Mouse (Mus musculus) Patski (cell line): Measurements from ENCODE around the gene Cpsf4l. TPM values are rescaled to one million over a fixed set of nuclear protein-coding genes. Genes with fewer than 3 reads are reported as not detected.

Experiments used
- ATAC-seq: fragments of 100-300 bp; one replicate; pipeline ENCODE4 v1.8.0; 2021
- CTCF ChIA-PET: fragments of 350-600 bp; sonication (Branson Sonifier 250); formaldehyde crosslinking; loops from one replicate; lab custom pipeline; 2022; ENCODE audit warnings: inconsistent platforms; lab: Charles Lee
- POLR2A ChIA-PET: fragments of 350-600 bp; sonication (Branson Sonifier 250); formaldehyde crosslinking; loops from one replicate; lab custom pipeline; 2022; ENCODE audit warnings: antibody characterized with exemption, inconsistent platforms; lab: Charles Lee
- DNase-seq: peaks from one replicate; pipeline ENCODE4 v3.0.0-alpha.2; 2011; ENCODE audit warnings: low read depth, low spot score
- H3K27me3 ChIP-seq: fragments of 371-371 bp; one replicate; pipeline ENCODE4 v1.5.1; 2021
- CTCF ChIP-seq: fragments of 100-300 bp; IDR thresholded peaks from one replicate; pipeline ENCODE4 v1.5.1; 2021
- in situ Hi-C: fragments of 300-500 bp; cut with MboI; formaldehyde crosslinking; loops from 3 replicates; pipeline ENCODE4 v1.11.1; 2018; ENCODE audit warnings: low pct_unique_long_range_greater_than_20kb, mixed read lengths
- polyA plus RNA-seq: library from polyadenylated mRNA; unstranded; gene quantifications from one replicate; pipeline ENCODE4 v1.2.3, GENCODE M21; 2021

Gene Cpsf4l
- polyA plus RNA-seq, 1 experiment from 2014 or later, result 0.27 TPM

DNA sequence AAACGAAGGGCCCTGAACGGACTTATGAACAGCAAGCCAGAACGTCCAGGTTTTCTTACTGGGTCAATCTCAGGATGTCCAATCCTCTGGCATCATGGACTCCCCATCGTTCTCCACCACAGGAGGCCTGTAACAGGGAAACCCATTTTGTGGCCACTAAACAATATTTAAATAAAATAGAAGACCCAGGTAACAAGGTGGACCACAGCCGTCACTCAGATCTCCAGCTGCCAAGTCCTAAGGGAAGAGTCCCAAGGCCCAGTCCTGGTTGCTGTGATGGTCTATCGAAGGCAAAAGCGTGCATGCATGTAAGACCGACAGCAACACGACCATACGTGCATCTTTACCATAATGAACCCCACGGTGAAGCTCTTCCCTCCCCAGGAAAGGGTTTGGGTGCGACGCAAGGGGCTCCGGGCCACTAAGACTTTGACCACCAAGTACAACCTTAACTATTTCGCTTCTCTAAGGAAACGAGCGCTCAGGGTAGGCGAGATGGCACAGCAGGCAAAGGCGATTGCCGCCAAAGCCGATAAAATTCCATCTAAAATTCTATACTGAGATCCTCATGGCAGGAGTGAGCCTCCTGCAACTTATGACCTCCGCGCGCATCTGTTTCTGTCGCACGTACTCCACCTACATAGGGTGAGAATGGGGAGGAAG, 61.0 kb downstream of the Cpsf4l start, which contains the start of gene Cog1:
TSS of gene Cog1 (plus strand) at position 480 of the 663 bp plus-strand sequence.
- H3K27me3 ChIP-seq, result no peaks in the 10 kb centered on the region
- ATAC-seq, result no peak
- DNase-seq, result no peak
- in situ Hi-C loops, result loop anchor here (25.0 kb wide), 2 partner anchors 837 to 1487 kb away; no protein-coding TSS in a partner anchor
- no peak for TF ChIP-seq CTCF
- CTCF ChIA-PET, result interaction anchor here (1.0 to 2.3 kb wide), 2 partner anchors 30 to 163 kb away, joined by 3 to 4 read pairs; no protein-coding TSS in a partner anchor
- POLR2A ChIA-PET, result interaction anchor here (1.0 kb wide), 1 partner anchor 352 kb away, joined by 3 read pairs; no protein-coding TSS in a partner anchor

Other genes starting within 250 kb of the Cpsf4l start
- gene Sstr2, start 90.7 kb downstream of the Cpsf4l start, polyA plus RNA-seq, result 2.1 TPM
- gene Cog1, start 60.8 kb downstream of the Cpsf4l start, polyA plus RNA-seq, result 37.7 TPM
- gene Slc39a11, start 59.9 kb downstream of the Cpsf4l start, polyA plus RNA-seq, result 22.4 TPM
- gene Fam104a, start 25.9 kb downstream of the Cpsf4l start, polyA plus RNA-seq, result 46.0 TPM
- gene D11Wsu47e, start 25.6 kb downstream of the Cpsf4l start, polyA plus RNA-seq, result 18.3 TPM
- gene Cdc42ep4, start 41.9 kb upstream of the Cpsf4l start, polyA plus RNA-seq, result 37.6 TPM